Mouse (Mus musculus): ENCODE results near the gene Tbata.

- TF ChIP-seq CTCF (IDR thresholded peaks at IDR 0.05; ENCODE audit: low read depth) (no peak), EP300 (IDR thresholded peaks at IDR 0.05; ENCODE audit: low read depth) (no peak)
Observed at GRCm38 (mm10) chr10:61194611-61195010, 22.9 kb downstream of the Tbata start.

Data from liver, embryonic 14.5 days (tissue).